Mouse (Mus musculus): ENCODE data around the gene Plac9a.
"Not testable (repeated sequence)": the region's sequence is repeated elsewhere in the genome, so short reads cannot be mapped to it uniquely, and the experiment has no call there.

DNA sequence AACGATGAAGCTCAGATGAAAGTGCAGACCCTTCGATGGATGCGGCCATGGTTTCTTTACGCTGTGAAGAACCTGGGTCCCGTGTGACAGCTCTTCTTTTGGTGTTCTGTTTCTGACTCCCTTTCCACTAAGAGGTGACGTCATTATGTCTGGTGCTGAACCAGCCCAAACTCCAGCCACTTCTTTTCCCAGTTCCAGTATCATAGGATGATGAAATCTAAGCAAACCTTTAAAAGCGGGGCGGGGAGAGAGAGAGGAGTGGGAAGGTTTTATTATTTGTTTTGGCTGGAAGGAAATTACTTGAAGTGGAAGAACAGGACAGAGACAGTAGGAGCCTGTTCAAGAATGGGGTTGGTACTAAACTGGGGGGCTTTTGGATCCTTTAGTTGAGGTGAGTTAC lies 35.1 kb upstream of the Plac9a start, which contains the start of gene Cphx1:
- TF ChIP-seq POLR2A (IDR thresholded peaks at IDR 0.05; ENCODE audit: low read depth, low read length); CTCF (IDR thresholded peaks at IDR 0.05; ENCODE audit: extremely low read depth, insufficient read depth, insufficient read length, insufficient replicate concordance): not testable (repeated sequence)

All from spleen, adult 2 months (tissue).